Mouse (Mus musculus): ENCODE measurements around the gene Dcst2. TPM values are rescaled to one million over a fixed set of nuclear protein-coding genes. Genes with fewer than 3 reads are reported as not detected.

Gene Dcst2
- total RNA-seq, 2 experiments from 2014 or later: 0.20 to 0.42 TPM

DNA sequence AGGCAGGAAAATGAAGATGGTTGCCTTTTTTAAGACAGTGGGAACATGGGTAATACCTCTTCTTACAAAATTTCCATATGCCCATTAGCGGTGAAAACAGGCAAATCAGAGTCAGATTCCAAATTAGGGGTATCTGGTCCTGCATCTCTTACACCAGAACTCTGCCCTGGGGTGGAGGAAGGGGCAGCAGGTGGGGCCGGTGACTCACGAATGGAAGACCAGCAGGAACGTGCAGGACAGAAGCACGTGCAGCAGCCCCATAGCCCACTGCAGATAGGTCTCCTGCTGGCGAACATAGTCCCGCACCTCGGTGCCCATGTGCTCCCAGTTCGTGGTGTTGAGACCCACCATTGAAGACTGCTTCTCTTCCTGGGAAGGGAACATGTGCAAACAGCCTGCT lies 5.7 kb upstream of the Dcst2 start:
- DNase-seq (ENCODE audit: extremely low spot score in 1 of 2, low spot score in 1 of 2): no peak

DNA sequence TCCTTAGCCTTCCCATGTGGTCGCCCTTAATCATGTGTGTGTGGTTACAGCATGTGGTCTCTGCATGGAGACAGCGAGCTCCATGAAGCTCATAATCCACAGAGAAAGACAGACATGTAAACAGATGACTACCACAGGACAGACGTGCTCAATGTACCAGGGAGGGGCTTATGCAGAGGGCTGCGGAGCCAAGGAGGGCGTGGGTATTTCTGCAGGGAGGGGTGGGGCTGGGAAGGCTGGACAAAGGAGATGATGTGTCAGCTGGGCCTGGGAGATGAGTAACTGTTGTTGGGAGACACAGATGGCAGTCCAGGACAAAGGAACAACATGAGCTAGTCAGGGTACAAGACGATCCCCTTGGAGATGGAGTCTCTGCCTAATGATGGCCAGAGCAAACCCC lies 2.1 kb upstream of the Dcst2 start:
- no peak for DNase-seq (ENCODE audit: extremely low spot score in 1 of 2, low spot score in 1 of 2)

DNA sequence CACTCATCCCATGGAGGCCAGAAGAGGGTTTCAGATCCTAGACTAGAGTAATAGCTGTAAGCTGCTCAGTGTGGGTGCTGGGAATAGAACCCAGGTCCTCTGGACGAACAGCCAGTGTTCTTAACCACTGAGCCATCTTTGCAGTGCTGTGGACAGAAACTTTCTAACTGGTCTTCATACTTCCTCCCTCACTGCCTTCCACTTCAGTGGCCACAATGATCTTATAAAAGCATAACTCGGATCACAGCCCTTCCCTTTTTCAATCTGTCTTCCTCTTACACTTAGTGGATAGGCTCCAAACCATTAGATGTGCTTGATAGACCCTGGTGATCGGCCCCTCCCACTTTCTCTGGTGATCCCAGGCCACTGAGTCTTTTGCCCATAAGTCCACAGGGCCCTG lies 1.5 kb upstream of the Dcst2 start:
- DNase-seq (ENCODE audit: extremely low spot score in 1 of 2, low spot score in 1 of 2): no peak

DNA sequence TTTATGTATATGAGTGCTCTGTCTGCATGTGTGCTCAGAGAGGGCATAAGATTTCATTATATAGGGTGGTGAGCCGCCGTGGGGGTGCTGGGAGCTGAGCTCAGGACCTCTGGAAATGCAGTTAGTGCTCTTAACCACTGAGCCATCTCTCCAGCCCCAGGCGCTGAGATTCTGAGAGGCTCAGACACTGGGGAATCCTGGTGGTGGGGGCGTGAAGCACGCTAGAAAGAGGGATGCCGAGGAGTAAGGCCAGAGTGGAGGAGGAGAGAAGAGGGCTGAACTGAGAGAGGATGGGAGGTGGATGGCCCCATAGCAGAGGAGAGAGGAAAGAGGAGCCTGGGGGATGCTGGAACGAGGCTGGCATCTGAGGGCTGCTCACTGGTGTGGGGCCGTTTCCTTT lies 2.9 kb downstream of the Dcst2 start:
- DNase-seq (ENCODE audit: extremely low spot score in 1 of 2, low spot score in 1 of 2): no peak

DNA sequence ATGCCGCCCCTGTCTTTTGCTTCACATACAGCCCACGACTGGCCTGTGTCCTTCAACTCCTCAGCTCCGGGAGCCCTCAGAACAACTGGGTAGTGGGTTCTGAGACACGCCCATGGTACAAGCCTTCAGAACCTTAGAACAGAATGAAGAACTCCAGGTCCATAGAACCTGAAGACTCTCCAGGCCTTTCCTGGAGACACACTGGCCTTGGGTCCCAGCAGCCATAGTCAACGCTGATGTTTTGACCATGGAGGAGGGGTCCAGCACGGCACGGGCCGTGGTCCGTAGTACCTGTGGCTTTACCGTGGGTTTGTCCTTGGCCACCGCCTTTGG lies 3.3 kb downstream of the Dcst2 start, which contains the start of gene Dcst1:
Gene Dcst1 (minus strand): TSS at position 101 of the 333 bp plus-strand sequence.
- no peak for DNase-seq (ENCODE audit: extremely low spot score in 1 of 2, low spot score in 1 of 2)

DNA sequence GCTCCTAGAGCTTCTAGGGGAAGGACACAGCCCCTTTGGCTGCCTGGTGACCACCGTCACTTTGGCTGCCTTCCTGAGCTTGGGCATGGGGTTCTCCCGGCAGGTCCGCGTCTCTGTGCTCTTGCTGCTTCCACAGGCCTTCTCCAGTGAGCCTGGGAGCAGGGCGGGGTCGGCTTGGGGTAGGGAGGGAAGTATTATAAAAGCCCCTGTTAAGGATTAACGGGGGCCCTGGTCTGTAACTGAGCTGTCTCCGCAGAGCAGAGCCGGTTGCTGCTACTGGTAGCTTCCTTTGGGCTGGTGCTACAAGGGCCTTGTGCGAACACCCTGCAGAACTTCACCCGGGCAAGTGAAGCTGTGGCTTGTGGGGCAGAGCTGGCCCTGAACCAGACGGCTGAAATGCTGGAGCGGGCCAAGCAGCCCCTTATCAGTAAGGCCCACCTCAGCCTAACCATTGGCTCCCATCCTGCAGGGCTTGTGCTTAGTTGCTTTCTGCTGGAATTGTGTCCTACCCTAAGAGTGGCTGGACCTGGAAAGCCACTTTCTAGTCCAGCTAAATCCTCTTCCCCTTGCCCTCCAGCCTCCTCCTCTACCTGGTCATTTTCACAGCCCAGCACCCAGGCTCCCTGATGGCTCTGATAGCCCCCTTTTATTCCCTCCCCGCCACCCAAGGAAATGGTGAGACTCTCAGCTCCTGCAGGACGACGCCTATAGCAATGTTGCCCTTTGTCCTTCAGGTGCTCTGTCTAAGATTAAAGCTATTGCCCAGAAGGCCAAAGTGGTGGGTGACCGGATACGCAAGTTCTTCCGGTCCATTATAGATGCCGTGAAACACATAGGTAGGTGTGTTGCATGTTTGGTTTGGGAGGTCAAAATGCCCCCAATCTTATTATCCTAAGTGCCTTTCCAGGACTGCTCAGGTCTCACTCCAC lies 4.0 kb downstream of the Dcst2 start:
- DNase-seq (ENCODE audit: extremely low spot score in 1 of 2, low spot score in 1 of 2): no peak

DNA sequence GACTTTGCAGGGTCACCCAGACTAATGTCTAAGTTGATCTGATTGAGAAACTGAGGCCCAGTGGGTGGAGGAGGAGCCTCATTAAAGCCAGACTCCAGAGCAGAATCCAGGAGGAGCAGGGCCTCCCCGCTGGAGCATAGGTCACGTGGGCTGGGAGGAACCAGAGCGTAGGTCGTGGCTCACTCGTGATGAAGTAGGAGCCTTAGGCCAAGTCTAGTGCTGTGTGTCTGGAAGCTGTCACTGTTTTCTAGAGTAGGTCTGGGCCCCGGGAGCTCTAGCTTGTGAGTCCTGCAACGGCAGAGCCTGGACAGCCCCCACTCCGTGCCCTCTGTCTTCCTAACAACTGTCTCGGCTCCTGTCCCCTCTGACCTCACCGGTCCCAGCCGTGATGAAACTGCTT lies 5.6 kb downstream of the Dcst2 start:
- DNase-seq (ENCODE audit: extremely low spot score in 1 of 2, low spot score in 1 of 2): no peak

DNA sequence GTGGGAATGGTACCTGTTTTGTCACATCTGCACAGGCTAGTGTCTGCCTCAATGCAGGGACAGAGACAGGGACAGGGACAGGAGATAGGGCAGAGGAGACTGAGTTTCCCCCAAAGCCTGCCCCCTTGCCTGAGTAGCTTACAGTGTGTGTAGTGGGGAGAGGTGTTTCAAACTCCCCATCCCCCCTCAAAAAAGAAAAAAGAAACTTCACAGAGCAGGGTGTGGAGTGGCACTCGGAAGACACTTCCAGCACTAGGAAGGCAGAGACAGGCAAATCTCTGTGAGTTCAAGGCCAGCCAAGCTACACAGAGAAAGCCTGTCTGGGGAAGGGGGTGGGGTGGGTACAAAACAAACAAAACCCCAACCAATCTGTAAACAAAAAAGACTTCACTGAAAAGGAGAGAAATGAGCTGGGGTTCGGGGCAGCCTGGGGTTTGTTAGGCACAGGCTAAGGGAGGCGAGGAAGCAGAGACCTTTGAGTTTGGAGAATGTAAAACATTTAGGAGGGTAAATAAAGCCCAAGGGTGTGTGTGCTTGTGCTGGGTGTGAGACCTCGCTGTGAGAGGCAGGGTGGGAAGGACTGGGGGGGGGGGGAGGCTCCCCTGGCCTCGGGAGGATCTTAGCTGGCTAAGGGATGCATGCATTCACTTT lies 11.9 kb downstream of the Dcst2 start:
- DNase-seq (ENCODE audit: extremely low spot score in 1 of 2, low spot score in 1 of 2): no peak

DNA sequence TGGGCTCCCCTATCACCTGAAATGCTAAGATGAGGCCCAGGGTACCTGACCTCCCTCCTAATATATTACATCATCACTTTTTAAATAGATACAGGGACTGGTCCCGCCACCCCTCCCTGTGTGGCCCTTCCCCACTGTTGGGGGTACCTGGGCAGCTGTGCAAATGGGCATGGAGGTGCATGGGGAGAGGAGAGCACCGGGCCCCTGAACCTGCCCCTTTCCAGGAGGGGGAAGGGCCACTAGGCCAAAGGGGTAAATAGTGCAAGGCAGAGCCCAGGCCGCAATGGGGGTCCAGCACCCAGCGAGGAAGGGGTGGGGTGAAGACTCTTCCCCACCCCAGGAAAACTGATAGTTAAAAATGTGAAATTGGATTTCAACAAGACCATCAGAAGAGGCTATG lies 16.1 kb downstream of the Dcst2 start:
- DNase-seq (ENCODE audit: extremely low spot score in 1 of 2, low spot score in 1 of 2): no peak

DNA sequence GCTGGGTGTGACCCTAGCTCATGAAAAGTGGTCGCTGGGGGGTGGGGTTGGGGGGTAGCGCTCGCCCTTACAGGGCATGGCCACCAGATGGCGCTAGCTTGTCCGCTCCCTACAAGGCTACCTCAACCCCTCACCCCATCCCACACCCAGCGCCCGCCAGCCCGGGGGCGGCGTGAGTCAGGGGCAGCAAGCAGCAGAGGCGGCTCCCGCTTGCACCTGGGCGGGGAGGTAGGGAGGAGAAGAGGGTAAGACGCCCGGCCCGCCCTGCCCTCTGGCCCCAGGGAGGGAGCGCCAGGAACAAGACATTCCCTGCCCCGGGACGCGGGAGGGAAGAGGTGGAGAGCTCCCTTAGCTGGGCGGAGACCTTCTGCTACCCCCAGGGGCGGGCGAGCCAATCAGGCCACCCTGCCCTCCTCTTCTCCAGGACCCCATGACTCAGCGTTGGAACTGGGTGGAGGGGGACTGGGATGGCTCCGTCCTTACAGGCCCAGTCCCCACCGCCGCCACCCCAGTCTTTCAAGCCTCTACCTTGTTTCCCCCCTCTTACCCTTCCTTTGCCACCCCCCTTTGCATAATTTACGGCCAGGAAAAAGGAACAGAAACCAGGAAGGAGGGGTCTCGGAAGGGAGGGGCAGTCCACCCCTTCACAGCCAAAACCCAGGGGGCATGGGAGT lies 16.8 kb downstream of the Dcst2 start:
- peak; percentile 64 to 75 for DNase-seq (ENCODE audit: extremely low spot score in 1 of 2, low spot score in 1 of 2)

DNA sequence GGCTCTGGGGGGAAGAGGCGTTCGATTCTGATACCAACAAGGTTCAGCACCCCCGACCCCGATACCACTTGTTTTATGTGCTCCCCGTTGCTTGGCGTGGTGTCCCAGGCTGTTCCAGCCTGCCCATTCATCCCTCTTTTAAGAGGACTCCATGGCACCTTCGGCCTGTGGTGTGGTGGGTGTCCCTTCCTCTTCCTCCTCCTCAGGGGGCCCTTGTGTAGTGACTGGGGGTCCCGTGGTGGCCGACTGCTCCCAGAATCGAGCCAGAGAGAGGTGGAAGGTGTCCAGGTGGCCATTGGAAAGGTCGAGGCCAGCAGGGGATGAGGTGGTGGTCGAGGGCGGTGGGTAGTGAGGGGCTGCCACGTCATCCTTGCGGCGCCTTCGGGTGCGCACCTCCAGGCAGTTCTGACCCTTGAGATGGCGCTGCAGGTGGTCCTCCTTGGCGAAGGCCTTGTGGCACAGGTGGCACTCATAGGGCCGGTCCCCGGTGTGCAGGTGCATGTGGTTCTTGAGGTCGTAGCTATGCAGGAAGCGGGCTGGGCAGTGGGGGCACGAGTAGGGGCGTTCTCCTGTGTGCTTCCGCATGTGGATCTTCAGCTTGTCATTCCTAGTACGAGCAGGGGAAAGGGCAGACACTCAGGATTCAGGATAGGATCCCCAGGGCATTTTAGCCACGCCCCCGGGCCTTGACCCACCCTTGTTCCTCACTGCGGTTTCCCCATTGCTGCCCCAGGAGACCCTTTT lies 17.8 kb downstream of the Dcst2 start:
- no peak for DNase-seq (ENCODE audit: extremely low spot score in 1 of 2, low spot score in 1 of 2)

DNA sequence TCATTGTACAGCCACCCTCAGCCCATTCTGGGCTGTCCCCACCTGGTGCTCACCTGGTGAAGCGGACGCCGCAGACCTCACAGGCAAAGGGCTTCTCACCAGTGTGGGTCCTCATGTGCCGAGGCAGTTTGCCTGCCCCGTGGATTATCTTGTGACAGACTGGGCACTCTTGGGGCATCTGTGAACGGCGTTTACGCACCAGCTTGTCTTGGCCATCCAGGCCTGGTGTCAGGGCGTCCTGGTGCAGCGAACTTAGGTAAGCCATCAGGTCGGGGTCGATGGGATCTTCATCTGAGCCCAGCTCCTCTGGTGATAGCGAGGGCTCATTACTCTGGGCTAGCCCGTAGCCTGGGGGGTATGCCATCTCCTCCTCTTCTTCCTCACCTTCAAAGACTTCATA lies 18.5 kb downstream of the Dcst2 start:
- DNase-seq (ENCODE audit: extremely low spot score in 1 of 2, low spot score in 1 of 2): no peak

DNA sequence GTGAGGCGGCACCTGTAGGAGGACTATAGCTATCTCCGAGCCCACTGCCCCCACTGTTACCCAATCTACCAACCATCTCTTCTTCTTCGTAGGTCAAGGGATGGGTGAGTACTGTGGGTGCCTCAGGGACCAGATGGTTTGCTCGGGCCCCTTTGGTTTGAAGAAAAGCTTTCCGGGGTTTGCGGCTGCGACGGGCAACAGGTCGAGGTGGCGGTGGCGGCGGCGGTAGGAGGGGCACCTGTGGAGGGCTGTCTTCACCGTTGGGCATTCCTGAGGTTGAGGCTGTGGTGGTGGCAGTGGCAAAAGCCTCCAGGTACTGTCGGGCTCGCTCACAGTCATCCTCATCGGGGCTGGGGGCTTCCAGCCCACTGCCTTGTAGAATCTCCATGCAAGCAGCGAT lies 18.9 kb downstream of the Dcst2 start:
- no peak for DNase-seq (ENCODE audit: extremely low spot score in 1 of 2, low spot score in 1 of 2)

DNA sequence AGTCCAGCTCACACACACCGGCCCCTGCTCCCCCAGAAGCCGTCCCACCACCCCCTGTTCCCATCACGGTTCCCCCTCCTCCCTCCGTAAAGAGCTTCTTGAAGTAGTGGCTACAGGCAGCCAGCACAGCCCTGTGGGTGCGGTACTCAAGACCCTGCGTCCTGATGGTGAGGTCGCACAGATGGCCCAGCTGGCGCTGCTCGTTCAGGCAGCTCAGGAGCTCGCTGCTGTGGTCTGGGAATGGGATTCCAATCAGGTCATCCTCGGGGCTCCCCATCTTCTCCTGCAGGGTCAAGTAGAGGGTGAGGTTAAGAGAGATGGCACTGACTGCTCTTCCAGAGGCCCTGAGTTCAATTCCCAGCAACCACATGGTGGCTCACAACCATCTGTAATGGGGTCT lies 19.5 kb downstream of the Dcst2 start:
- DNase-seq (ENCODE audit: extremely low spot score in 1 of 2, low spot score in 1 of 2): no peak

DNA sequence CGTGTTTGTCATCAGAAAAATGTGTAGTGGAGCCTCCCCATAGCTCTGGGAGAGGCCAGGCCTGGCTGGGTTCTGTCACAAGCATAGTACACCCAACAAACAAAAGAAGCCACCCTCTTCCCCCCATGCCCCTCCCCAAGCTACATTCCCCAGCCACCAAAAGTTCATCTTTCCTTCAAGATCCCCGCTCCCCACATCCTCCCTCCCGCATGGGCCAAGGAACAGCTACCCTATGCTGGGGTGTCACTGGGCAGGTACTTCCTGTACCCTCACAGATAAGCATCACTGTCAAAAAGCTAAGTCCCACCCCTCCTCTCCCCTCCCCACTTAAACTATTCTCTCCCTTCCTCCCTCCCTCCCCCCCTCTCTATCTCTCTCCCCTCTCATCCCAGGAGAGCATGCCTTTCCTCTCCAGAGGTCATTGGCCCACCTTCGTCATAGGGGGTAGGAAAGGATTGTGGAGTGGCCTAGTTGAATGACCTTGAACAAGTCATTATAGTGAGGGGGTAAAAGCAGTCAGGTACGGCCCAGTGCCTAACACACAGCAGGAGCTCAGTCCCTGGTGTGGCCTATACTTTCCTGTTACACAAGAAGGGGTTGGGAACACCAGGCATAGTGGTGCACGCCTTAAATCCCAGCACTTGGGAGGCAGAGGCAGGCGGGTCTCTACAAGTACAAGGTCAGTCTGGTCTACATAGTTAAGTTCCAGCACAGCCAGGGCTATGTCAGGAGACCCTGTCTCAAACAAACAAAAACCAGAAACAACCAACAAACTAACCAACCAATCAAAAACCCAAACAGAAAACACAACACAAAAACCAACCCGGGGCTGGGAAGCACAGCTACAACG lies 20.5 kb downstream of the Dcst2 start:
- no peak for DNase-seq (ENCODE audit: extremely low spot score in 1 of 2, low spot score in 1 of 2)

DNA sequence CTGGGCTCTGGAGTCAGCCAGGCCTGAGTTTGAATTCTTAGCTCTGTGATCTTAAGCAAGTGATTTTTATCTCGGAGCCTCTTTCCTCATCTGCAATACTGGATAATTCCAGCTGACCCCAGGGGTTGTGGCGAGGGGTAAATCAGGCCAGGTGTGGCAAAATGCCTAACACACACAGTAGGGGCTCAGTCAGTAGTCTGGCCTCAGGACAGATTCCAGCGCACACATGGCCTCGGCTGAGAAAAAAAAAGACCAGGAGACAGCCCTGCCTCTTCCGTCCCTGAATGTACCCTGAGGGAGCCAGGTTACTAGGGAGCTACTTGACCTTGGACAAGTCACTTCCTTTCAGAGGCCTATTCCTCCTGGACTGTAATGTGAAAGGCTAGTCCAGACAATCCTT lies 21.2 kb downstream of the Dcst2 start:
- DNase-seq (ENCODE audit: extremely low spot score in 1 of 2, low spot score in 1 of 2): no peak

DNA sequence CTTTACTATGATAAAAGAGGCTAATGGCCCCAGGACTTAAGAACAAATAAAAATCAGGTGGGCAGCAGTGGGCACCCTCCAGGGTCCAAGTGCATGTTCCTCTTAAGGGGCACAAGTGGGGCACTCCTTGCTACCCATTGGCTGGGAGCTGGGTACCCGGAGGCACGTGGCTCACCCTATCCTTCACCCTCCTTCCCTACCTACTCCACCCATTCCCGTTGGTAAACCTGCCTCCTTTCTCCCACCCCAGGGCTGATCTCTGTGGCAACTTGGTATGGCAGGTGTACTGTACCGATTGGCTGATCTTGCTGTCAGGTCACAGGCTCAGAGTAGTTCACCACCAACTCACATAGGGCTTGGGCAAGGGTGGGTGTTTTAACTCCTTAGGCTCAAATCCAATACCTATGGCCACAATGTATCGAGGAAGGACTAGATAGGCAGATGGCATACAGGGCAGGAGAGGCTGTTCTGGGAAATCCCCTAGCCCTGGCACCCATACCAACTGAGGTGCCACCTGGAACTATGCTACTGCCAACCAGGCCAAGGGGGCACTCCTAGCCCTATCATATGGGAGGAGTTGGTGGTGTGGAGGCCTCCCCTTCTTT lies 22.0 kb downstream of the Dcst2 start:
- DNase-seq (ENCODE audit: extremely low spot score in 1 of 2, low spot score in 1 of 2): no peak

DNA sequence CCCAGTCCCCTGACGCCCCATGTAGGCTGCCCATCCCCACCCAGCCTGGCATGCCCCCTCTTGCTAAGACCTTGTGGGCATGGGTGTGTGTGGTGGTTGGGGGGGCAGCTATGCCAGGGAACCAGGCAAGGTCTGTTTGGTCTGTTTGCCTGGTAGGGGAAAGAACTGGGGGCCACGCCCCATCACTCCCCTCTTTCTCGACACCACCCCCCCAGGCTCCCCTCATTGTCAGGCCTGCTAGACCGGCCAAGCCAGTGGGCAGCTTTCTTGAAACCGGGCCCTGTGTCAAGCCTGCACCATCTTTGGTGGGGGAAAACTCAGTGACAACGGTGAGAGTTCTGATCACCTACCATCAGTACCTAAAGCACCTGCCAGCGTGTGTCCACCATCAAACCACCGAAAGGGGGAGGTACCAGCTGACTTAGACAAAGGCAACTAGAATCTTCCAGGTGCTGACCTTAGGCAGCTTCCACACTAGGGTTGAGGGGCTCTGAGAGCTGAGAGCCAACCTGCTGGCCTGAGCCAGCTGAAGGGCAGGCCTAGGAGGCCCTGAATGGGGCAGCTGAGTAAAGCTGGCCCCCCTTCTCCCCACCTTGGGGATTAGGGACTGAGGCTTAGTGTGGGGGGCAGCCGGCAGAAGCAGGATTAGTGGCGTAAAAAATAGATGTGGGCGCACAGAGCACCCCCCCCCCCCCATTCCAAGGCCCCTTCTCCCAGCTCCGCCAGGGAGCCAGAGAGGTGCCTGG lies 22.7 kb downstream of the Dcst2 start:
- DNase-seq (ENCODE audit: extremely low spot score in 1 of 2, low spot score in 1 of 2): no peak

DNA sequence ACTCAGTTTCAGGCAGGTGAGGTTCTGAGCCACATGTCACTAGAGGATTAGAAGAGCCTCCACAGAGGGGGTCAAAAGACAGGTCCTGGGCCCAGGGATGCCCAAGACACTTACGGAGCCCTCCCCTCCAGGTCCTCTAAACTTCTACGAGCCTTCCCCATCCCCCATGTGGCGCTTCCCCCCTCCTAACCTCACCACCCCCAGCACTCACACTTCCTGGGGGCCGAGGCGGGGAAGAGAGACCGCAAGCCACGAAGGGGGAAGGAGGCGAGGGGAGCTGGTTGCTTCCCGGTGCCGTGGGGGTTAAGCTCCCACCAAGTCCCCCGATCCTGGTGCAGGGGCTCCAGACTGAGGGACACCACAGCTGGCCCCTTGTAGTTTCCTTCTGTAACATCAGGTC lies 23.7 kb downstream of the Dcst2 start:
- DNase-seq (ENCODE audit: extremely low spot score in 1 of 2, low spot score in 1 of 2): no peak

Data from layer of hippocampus, postnatal 25 days (tissue).